ENCODE assay signal across 15 mouse cellular contexts in the genomic region with DNA sequence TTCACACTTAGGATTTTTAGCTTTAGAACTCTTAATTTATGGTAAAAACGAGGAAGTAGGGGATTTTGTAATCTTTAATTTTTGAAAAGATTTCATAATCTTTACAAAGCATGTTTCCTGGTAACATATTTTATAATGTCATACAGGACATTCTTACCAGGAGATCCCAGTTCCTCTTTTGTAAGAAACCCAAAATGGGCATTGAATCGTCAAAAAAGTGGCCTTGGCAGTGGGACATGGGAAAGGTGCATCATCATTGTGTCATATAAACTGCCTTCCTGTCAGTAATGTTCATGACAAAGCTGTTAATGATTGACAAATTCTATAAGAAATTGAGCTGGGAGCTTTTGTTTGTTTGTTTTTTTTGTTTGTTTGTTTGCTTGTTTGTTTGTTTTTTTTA. TPM values are rescaled to one million over a fixed set of nuclear protein-coding genes. Genes with fewer than 3 reads are reported as not detected.
"Had no signal": no experiment of that assay in that cellular context is flagged by ENCODE, and none has a peak within 500 bp of the region (broad histone marks: within the 10 kb centered on the region; RNA-seq: fewer than 3 reads in every experiment).

No protein-coding gene starts in this region.

- ATAC-seq: liver, postnatal 0 days; lung, postnatal 0 days; midbrain, embryonic 13.5 days; midbrain, embryonic 15.5 days had no signal

- DNase-seq: liver, embryonic 13.5 days; liver, postnatal 0 days; lung, adult 2 months; lung, postnatal 14 days; lung, postnatal 36 days; retina, postnatal 1 day; right cerebral cortex, adult 18-20 months; thymus, adult 18-20 months; thymus, postnatal 14 days; thymus, postnatal 4 days had no signal

RNA-seq across cellular contexts. Expression of gene Gm15056, which starts 5.8 kb away (rescaled TPM):
- total RNA-seq: midbrain, postnatal 0 days; monocyte, adult 5-6 weeks had no signal

RNA-seq across cellular contexts. Expression of gene Gm6040, which starts 13.6 kb away (rescaled TPM):
- total RNA-seq: midbrain, postnatal 0 days; monocyte, adult 5-6 weeks had no signal

RNA-seq across cellular contexts. Expression of gene Defb33, which starts 15.8 kb away (rescaled TPM):
- total RNA-seq: midbrain, postnatal 0 days; monocyte, adult 5-6 weeks had no signal

RNA-seq across cellular contexts. Expression of gene AY761185, which starts 36.3 kb away (rescaled TPM):
- total RNA-seq: midbrain, postnatal 0 days; monocyte, adult 5-6 weeks had no signal
